Mouse (Mus musculus) cortical plate, adult 2 months (tissue): ENCODE data around the gene Socs4.
A peak's percentile ranks its signal among the peaks of the same experiment; 100 is the strongest.

Source experiments
- CTCF ChIP-seq: fragments of 200-500 bp; IDR thresholded peaks from 2 replicates; pipeline ENCODE4 v1.5.1; 2011; ENCODE audit warnings: mild to moderate bottlenecking, control low read depth, low read length; ENCODE audit not compliant: insufficient read depth; ENCODE audit errors: extremely low read depth
- POLR2A ChIP-seq: fragments of 200-500 bp; IDR thresholded peaks from 2 replicates; pipeline ENCODE4 v1.6.1; 2011; ENCODE audit warnings: mild to moderate bottlenecking, low read length, control low read depth; ENCODE audit not compliant: insufficient read depth; ENCODE audit errors: extremely low read depth

GRCm38 (mm10) chr14:47276637-47277393, at the start of gene Socs4, which contains the start of gene Wdhd1:
- TF ChIP-seq POLR2A (peak; percentile 74; the same call in 1 of the 2 replicates), CTCF (no peak)
